Mouse (Mus musculus): ENCODE results near the gene Alk. TPM values are rescaled to one million over a fixed set of nuclear protein-coding genes. Genes with fewer than 3 reads are reported as not detected.

The Alk gene
- polyA plus RNA-seq (2015; fragmentation: Nextera tagmentation; extraction: Ambion mirVana) = 0.42 and 0.61 TPM in 2 replicates

GRCm38 (mm10) chr17:72604610-72604980 lies at the start of gene Alk:
TSS of gene Alk (minus strand) at chr17:72604627.
- Histone ChIP-seq H3K4me1 (replicated peaks; ENCODE audit: control insufficient read depth, insufficient read depth) (no peaks in the 10 kb centered on the region), H3K4me2 (replicated peaks; ENCODE audit: low read depth) (peak within 1 kb of the TSS; percentile 55), H3K36me3 (ENCODE audit: control insufficient read depth, insufficient read depth, low read length) (no peaks in the 10 kb centered on the region), H3K27me3 (ENCODE audit: control insufficient read depth, insufficient read depth, low read length) (peaks cover 3% of the 10 kb centered on the region), H3K9ac (ENCODE audit: low read length) (no peak within 1 kb of the TSS), H3K27ac (replicated peaks) (no peak within 1 kb of the TSS), H3K4me3 (ENCODE audit: low read depth, low read length) (peak within 1 kb of the TSS; percentile 34), H3K9me3 (ENCODE audit: control insufficient read depth, low read length) (no peaks in the 10 kb centered on the region)
- TF ChIP-seq EP300 (optimal IDR thresholded peaks at IDR 0.05) (no peak), CTCF (IDR thresholded peaks at IDR 0.05; ENCODE audit: low read depth) (no peak)
- DNase-seq (ENCODE audit: low spot score) (peak; percentile 95), ATAC-seq (ENCODE audit: low FRiP score, low TSS enrichment) (peak; percentile 93)
- under 1% methylated on average over 30 of the region's 32 CpGs for WGBS

- TF ChIP-seq EP300 (optimal IDR thresholded peaks at IDR 0.05) (no peak), CTCF (IDR thresholded peaks at IDR 0.05; ENCODE audit: low read depth) (no peak)
- 37% methylated on average over 1 of the region's 1 CpGs for WGBS
- ATAC-seq (ENCODE audit: low FRiP score, low TSS enrichment) = no peak
- H3K27me3 ChIP-seq (ENCODE audit: control insufficient read depth, insufficient read depth, low read length) = no peaks in the 10 kb centered on the region
- no peaks in the 10 kb centered on the region; the same call in 1 of the 2 replicates for H3K4me1 ChIP-seq (replicated peaks; ENCODE audit: control insufficient read depth, insufficient read depth)
- no peaks in the 10 kb centered on the region for H3K36me3 ChIP-seq (ENCODE audit: control insufficient read depth, insufficient read depth, low read length)
- DNase-seq (ENCODE audit: low spot score) = no peak
- no peaks in the 10 kb centered on the region for H3K9me3 ChIP-seq (ENCODE audit: control insufficient read depth, low read length)
- no peak overlapping the region for H3K27ac ChIP-seq (replicated peaks)
- no peak overlapping the region for H3K4me3 ChIP-seq (ENCODE audit: low read depth, low read length)
- H3K4me2 ChIP-seq (replicated peaks; ENCODE audit: low read depth) = no peak overlapping the region
- no peak overlapping the region for H3K9ac ChIP-seq (ENCODE audit: low read length)
These were observed 48.4 kb upstream of the Alk start for GRCm38 (mm10) chr17:72652801-72653200.

DNA sequence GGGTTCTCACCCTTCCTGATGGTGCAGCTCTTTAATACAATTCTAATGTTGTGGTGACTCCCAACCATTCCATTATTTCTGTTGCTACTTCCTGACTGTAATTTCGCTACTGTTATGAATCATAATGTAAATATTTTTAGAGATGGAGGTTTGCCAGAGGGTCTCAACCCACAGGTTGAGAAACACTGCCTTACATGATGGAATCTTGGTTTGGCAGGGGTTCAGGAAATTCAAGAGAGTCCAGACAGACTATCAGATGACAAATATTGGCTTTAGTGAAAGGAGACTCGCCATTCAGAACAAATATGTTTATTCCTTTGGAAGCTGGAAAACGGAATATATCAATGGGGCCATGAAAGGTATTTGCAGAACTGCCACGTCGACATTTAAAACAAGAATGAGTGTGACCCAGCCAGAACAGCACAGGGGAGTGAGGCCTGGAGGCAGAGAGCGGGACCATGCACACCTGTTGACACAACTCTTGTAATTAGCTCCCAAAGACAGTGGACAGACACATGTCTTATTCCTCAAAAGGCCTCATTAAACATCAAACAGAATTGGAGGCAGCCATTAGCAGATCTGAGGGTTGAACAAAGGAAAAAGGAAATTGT lies 44.3 kb upstream of the Alk start:
- 22% methylated on average over 6 of the region's 6 CpGs for whole genome bisulfite sequencing
- no peaks in the 10 kb centered on the region for H3K9me3 ChIP-seq (ENCODE audit: control insufficient read depth, low read length)
- peak overlapping the region; percentile 14; the same call in 1 of the 2 replicates for H3K27ac ChIP-seq (replicated peaks)
- peak; percentile 93 for ATAC-seq (ENCODE audit: low FRiP score, low TSS enrichment)
- no peaks in the 10 kb centered on the region for H3K27me3 ChIP-seq (ENCODE audit: control insufficient read depth, insufficient read depth, low read length)
- TF ChIP-seq CTCF (IDR thresholded peaks at IDR 0.05; ENCODE audit: low read depth) = no peak
- no peak for TF ChIP-seq EP300 (optimal IDR thresholded peaks at IDR 0.05)
- no peaks in the 10 kb centered on the region; the same call in 1 of the 2 replicates for H3K4me1 ChIP-seq (replicated peaks; ENCODE audit: control insufficient read depth, insufficient read depth)
- H3K4me2 ChIP-seq (replicated peaks; ENCODE audit: low read depth) = no peak overlapping the region
- H3K36me3 ChIP-seq (ENCODE audit: control insufficient read depth, insufficient read depth, low read length) = no peaks in the 10 kb centered on the region
- H3K4me3 ChIP-seq (ENCODE audit: low read depth, low read length) = no peak overlapping the region
- DNase-seq (ENCODE audit: low spot score) = peak; percentile 44
- no peak overlapping the region for H3K9ac ChIP-seq (ENCODE audit: low read length)

DNA sequence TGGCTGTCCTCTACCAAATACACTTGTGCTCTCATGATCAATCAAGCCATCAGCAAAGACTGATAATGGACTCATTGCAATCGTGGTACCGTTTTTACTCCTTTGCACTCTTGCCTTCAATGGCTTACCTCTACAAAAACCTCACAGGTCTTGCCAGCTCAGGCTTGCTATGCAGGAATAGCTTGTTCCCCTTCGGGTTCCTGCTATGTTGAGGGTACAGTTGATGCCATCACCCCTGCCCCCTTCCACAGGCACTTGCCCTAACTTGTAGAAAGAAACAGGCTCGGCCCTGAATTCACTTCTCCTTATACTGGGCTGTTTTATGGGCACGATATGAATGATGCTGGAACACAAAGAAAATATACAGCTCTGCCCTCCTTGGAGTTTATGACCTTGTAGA lies 41.7 kb upstream of the Alk start:
- Histone ChIP-seq H3K4me3 (ENCODE audit: low read depth, low read length) (no peak overlapping the region), H3K27me3 (ENCODE audit: control insufficient read depth, insufficient read depth, low read length) (no peaks in the 10 kb centered on the region), H3K36me3 (ENCODE audit: control insufficient read depth, insufficient read depth, low read length) (no peaks in the 10 kb centered on the region), H3K27ac (replicated peaks) (no peak overlapping the region), H3K4me1 (replicated peaks; ENCODE audit: control insufficient read depth, insufficient read depth) (no peaks in the 10 kb centered on the region; the same call in 1 of the 2 replicates), H3K9ac (ENCODE audit: low read length) (no peak overlapping the region), H3K9me3 (ENCODE audit: control insufficient read depth, low read length) (no peaks in the 10 kb centered on the region), H3K4me2 (replicated peaks; ENCODE audit: low read depth) (no peak overlapping the region)
- no peak for ATAC-seq (ENCODE audit: low FRiP score, low TSS enrichment)
- DNase-seq (ENCODE audit: low spot score) = peak; percentile 11
- 68% methylated on average over 5 of the region's 5 CpGs for WGBS
- no peak for TF ChIP-seq CTCF (IDR thresholded peaks at IDR 0.05; ENCODE audit: low read depth)
- TF ChIP-seq EP300 (optimal IDR thresholded peaks at IDR 0.05) = peak; percentile 68

DNA sequence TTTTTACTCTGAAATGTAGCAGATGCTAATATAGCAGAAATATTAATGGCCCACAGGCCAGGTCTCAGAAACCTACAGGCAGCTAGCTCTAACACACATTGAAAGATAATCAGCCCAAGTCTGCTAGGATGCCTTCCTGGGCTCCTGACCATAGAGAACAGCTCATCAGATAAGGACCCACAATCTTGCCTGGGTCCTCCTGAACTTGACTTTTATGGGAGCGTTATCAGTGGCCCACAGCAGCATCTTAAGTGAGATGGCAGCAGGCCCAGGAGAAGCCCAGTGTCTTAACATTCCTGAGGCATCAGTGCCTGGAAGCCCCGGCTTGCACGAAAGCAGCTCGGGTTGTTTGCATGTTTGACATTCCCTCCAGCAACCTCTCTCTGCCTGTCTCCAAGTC lies 35.7 kb upstream of the Alk start:
- DNase-seq (ENCODE audit: low spot score) (no peak), ATAC-seq (ENCODE audit: low FRiP score, low TSS enrichment) (no peak)
- 57% methylated on average over 4 of the region's 4 CpGs for WGBS

GRCm38 (mm10) chr17:72639400-72639799 lies 35.0 kb upstream of the Alk start:
- Histone ChIP-seq H3K27me3 (ENCODE audit: control insufficient read depth, insufficient read depth, low read length) (no peaks in the 10 kb centered on the region), H3K9me3 (ENCODE audit: control insufficient read depth, low read length) (no peaks in the 10 kb centered on the region), H3K36me3 (ENCODE audit: control insufficient read depth, insufficient read depth, low read length) (no peaks in the 10 kb centered on the region), H3K9ac (ENCODE audit: low read length) (no peak overlapping the region), H3K4me3 (ENCODE audit: low read depth, low read length) (no peak overlapping the region), H3K4me1 (replicated peaks; ENCODE audit: control insufficient read depth, insufficient read depth) (no peaks in the 10 kb centered on the region), H3K4me2 (replicated peaks; ENCODE audit: low read depth) (no peak overlapping the region), H3K27ac (replicated peaks) (no peak overlapping the region)
- TF ChIP-seq CTCF (IDR thresholded peaks at IDR 0.05; ENCODE audit: low read depth) (no peak), EP300 (optimal IDR thresholded peaks at IDR 0.05) (no peak)
- ATAC-seq (ENCODE audit: low FRiP score, low TSS enrichment) = no peak
- DNase-seq (ENCODE audit: low spot score) = no peak
- 74% methylated on average over 7 of the region's 7 CpGs for WGBS

More for the DNA sequence above, 35.7 kb upstream of the Alk start:
- no peak for TF ChIP-seq EP300 (optimal IDR thresholded peaks at IDR 0.05)
- TF ChIP-seq CTCF (IDR thresholded peaks at IDR 0.05; ENCODE audit: low read depth) = no peak
- Histone ChIP-seq H3K9me3 (ENCODE audit: control insufficient read depth, low read length) (no peaks in the 10 kb centered on the region), H3K36me3 (ENCODE audit: control insufficient read depth, insufficient read depth, low read length) (no peaks in the 10 kb centered on the region), H3K4me3 (ENCODE audit: low read depth, low read length) (no peak overlapping the region), H3K27ac (replicated peaks) (no peak overlapping the region), H3K4me1 (replicated peaks; ENCODE audit: control insufficient read depth, insufficient read depth) (no peaks in the 10 kb centered on the region), H3K4me2 (replicated peaks; ENCODE audit: low read depth) (no peak overlapping the region), H3K9ac (ENCODE audit: low read length) (no peak overlapping the region), H3K27me3 (ENCODE audit: control insufficient read depth, insufficient read depth, low read length) (no peaks in the 10 kb centered on the region)
